Mouse (Mus musculus) layer of hippocampus, postnatal 14 days (tissue): ENCODE data around the gene Ngp. TPM values are rescaled to one million over a fixed set of nuclear protein-coding genes. Genes with fewer than 3 reads are reported as not detected.
A peak's percentile ranks its signal among the peaks of the same experiment; 100 is the strongest.
"Not testable (repeated sequence)": the region's sequence is repeated elsewhere in the genome, so short reads cannot be mapped to it uniquely, and the experiment has no call there.

ENCODE experiments used
- DNase-seq, 2 experiments: peaks; one replicate each; pipeline ENCODE4 v3.0.0; 2021 to 2022; ENCODE audit warnings: low spot score in 2 of 2, mixed read lengths in 1 of 2
- long read RNA-seq, 2 experiments: library from polyadenylated mRNA; stranded (forward); transcript quantifications; one replicate each; pipeline ENCODE4 v2.0.0; 2021
- total RNA-seq, 2 experiments: library from RNA; stranded (reverse); gene quantifications; 2 replicates each; pipeline ENCODE4 v1.2.3; 2021

Gene Ngp
- not detected for total RNA-seq
- long read RNA-seq, experiment 1 = 0 reads
- long read RNA-seq, experiment 2 = 0 reads

DNA sequence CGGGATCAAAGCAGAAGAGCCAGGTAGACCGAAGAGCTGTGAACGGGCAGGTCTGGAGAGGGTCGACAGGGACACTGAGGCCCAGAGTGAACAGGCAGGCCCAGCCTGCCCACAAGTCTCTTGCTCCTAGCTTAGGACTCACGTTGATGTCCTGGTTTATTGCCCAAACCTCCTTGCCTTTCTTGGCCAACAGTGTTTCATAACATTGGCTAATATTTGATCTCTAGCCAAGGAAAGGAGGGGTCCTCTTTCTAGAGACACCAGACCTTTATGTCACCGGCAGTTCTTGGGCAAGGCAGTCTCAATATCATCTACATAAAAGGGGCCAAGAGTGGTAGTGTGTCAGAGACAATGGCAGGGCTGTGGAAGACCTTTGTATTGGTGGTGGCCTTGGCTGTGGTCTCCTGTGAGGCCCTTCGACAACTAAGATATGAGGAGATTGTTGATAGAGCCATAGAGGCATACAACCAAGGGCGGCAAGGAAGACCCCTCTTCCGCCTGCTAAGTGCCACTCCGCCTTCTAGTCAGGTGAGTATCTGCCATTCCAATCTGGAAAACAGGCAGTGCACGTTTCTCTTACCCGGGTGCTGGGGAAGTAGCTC, at the start of gene Ngp:
Ngp (plus strand) TSS at position 237 of the 602 bp plus-strand sequence.
- DNase-seq = no peak

DNA sequence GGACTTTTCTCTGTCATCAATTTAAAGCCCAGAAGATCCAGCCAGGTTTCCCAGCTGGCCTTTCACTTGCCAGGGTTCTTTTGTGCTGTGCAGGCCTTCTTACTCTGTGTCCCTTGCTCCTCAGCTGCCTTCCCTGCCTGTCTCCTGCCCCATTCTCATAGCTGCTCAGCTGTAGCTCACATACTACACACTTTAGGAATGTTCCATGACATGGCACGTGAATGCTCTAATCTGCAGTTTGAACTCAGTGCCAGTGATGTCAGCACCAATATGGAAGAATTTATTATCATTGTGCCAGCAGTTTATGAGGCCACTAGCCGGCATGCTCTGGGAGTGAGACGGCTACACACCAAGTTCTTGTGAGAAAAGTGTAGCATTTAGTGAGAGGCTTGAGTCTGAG, 49.7 kb upstream of the Ngp start:
- DNase-seq = no peak

DNA sequence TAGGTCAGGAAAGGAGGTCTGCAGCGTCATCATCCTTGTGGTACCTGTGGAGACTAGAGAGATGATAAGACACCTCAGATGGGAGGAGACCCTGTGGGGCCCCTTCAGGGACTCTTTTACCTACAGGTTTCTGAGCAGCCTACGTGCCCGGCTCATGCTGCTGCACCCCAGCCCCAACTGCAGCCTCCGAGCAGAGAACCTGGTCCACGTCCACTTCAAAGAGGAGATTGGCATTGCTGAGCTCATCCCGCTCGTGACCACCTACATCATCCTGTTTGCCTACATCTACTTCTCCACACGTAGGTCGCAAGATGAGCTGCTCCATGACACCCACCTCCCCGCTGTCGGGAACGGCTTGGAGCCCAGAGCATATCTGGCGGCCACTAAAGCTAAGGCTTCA, 45.7 kb upstream of the Ngp start:
- no peak for DNase-seq

DNA sequence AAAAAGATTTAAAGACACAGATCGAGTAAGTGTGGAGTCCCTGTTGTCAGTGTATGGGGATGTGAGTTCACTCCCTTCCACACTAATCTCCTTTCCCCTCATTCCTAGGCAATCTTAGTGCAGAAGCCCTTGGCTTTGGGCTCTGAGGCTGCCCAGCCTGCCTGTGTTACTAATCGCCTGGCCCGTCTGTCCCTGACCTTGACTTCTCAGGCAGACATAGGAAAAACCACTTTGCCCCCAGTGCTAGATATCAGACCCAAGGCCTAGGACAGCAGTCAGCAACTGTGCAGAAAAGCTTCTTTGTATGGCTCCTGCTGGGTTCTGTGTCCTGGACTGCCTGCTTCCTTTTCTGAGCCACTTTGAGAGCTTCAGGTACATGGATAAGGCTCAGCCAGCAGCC, 43.9 kb upstream of the Ngp start:
- no peak for DNase-seq

DNA sequence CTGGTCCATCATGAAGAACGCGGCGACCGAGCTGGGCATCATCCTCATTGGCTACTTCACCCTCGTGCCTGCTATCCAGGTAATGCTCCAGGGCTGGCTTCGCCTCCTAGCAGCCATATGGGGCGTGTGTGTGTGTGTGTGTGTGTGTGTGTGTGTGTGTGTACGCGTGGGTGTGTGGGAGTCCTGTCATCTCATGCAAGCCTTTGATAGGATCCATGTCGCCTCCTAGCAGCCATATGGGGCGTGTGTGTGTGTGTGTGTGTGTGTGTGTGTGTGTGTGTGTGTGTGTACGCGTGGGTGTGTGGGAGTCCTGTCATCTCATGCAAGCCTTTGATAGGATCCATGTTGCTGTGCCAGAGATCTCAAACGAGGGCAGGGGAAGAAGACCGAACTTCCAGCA, 41.9 kb upstream of the Ngp start:
- DNase-seq = not testable (repeated sequence)

DNA sequence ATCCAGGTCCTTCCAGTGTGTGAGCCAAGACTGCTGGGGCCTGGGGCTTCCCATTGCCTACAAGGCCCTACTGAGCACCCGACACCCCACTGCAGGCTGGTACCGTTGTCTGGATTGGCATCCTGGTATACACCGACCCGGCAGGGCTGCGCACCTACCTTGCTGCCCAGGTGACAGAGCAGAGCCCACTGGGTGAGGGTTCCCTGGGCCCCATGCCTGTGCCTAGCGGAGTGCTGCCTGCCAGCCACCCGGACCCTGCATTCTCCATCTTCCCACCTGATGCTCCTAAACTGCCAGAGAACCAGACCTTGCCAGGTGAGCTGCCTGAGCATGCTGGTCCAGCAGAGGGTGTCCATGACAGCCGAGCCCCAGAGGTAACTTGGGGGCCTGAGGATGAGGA, 40.2 kb upstream of the Ngp start:
- DNase-seq = no peak

DNA sequence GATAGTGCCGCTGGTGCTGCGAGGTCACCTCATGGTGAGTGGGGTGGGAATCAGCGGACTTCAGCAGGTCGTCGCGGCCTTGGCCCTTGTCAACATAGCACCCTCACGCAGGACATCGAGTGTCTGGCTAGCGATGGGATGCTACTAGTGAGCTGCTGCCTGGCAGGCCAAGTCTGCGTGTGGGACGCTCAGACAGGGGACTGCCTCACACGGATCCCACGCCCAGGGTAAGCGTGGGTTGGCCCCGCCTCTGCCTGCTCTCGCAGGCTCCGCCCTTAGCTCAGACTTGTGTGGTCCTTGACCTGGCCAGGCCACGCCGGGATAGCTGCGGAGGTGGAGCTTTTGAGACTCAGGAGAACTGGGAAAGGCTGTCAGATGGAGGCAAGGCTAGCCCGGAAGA, 38.9 kb upstream of the Ngp start:
- DNase-seq = no peak

DNA sequence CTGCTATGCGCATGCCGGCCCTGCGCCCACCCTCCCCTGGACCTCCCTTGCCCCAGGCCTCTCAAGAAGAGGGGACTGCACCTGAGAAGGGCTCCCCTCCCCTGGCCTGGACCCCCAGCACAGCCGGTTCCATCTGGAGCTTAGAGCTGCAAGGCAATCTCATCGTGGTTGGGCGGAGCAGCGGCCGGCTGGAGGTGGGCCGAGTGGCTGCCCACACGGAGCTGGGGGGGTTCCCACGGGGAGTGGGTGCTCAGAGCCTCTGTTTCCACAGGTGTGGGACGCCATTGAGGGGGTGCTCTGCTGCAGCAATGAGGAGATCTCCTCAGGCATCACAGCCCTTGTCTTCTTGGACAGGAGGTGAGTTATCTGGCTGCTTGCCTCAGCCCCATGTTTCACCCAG, 38.3 kb upstream of the Ngp start:
- no peak for DNase-seq

- DNase-seq = no peak
These were observed 35.1 kb upstream of the Ngp start for GRCm38 (mm10) chr9:110384369-110384929.

GRCm38 (mm10) chr9:110388011-110388410, 31.5 kb upstream of the Ngp start:
- DNase-seq = no peak

DNA sequence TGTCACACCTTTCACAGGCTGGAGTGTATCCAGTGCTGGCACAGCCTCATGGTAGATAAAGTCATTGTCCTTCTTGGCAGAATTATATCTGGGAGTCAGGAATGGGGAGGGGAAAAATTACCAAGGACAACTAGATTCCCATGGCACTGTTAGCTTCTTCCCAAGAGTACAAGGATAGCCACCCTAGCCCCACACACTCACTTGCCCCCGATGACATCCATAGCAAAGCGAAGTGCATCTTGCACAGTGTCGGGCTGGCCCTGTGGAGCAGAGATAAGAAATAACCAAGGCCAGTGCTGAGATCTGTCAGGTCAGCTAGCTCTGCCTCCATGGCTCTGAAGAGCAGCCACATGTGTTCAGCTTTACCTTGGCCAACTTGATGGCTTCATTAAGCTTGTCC, 28.7 kb upstream of the Ngp start:
- no peak for DNase-seq

GRCm38 (mm10) chr9:110393295-110393694, 26.3 kb upstream of the Ngp start:
- no peak for DNase-seq

GRCm38 (mm10) chr9:110400650-110401049, 18.9 kb upstream of the Ngp start:
- DNase-seq = no peak

DNA sequence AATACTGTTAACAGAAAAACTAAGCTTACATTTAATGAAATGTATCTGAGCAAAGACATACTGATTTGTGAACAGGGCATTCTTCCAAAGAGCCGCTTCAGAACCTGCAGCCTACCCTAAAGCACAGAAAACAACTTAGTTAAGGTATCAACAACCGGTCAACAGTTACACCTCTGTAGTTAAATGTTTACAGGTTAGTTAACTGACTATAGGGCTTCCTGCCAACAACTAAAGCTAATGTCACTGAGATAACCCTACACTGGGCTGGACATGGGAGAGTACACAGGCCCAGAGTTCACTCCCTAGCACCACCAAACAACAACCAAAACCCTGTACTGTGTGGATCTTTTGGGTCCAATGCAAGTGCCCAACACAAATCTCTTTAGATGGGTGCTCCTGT, 16.8 kb upstream of the Ngp start:
- no peak for DNase-seq

DNA sequence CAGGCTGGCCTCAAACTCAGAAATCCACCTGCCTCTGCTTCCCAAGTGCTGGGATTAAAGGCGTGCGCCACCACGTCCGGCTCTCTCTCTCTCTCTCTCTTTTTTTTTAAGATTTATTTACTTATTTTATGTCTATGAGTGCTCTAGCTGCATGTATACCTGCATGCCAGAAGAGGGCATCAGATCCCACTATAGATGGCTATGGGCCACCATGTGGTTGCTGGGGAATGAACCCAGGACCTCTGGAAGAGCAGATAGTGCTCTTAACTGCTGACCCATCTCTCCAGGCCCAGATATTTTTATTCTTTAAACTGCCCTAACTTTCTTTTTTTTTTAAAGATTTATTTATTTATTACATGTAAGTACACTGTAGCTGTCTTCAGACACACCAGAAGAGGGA, 16.3 kb upstream of the Ngp start:
- DNase-seq = not testable (repeated sequence)

- DNase-seq = peak; percentile 30 to 39
These were observed 12.0 kb upstream of the Ngp start for GRCm38 (mm10) chr9:110407311-110408098.

- peak; percentile 89 to 97 for DNase-seq
These were observed 11.3 kb upstream of the Ngp start, which contains the start of gene Ptpn23 for GRCm38 (mm10) chr9:110408099-110408773. Gene Ptpn23, minus strand, starts transcription at chr9:110408213.

DNA sequence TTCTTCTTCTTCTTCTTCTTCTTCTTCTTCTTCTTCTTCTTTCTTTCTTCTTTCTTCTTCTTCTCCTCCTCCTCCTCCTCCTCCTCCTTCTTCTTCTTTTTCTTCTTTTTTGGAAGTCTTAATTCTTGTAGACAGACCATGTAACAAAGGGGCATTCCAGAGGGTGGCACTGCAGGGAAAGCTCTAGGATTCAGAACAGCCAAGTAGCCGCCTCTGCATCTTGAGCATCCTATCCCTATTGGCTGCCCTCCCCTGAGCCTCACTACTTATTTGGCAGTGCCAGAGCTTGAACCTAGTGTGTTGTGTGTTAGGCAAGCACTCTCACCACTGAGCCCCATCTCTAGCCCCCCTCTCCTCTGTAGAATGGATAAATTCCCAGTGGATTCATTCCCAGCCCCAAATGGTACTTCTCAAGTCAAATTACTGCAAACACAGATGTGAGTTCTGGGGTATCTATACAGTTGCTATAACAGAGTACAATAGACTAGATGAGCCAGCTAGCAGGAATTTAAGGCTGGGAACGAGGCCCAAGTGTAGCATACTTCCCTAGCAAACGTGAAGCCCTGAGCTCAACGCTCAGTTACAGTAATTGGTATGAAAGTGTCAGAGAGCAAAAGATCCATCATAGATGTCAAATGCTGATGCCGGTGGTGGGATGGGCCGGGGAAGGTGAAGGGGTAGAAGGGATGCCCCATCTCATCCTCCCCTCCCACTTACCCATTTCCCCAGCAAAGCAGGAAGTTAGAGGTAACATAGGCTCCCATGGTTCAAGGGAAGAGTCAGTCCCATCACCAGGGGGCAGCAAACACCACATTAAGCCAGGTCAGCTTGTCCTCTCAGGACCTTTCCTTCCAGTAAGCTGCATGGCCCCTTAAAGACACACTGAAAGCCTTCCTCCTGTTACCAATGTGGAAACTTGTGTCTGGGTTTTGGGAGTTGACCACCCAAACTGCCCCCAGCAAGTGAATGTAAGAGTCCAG, 8.3 kb upstream of the Ngp start:
- DNase-seq = peak; percentile 74 to 82

DNA sequence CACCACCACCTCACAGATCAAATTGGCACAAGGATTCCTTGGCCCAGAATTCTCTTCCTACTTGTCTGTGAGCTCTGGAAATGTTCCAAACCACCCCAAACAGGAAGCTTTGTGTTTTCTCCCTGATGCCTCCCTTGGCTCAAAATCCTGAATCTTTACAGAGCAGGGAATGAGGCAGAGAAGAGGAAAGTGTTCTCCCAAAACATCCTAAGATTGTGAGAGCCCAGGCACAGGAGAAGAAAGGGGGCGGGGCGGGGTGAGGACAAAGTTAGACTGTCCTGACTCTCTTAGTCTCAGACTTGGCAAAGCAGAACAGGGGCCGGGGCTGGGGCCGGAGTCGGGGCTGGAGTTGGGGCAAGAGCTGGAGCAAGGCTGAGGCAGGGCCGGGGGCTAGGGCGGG, 6.6 kb upstream of the Ngp start:
- DNase-seq = no peak

- DNase-seq = no peak
These were observed 5.8 kb upstream of the Ngp start for GRCm38 (mm10) chr9:110413785-110414184.

DNA sequence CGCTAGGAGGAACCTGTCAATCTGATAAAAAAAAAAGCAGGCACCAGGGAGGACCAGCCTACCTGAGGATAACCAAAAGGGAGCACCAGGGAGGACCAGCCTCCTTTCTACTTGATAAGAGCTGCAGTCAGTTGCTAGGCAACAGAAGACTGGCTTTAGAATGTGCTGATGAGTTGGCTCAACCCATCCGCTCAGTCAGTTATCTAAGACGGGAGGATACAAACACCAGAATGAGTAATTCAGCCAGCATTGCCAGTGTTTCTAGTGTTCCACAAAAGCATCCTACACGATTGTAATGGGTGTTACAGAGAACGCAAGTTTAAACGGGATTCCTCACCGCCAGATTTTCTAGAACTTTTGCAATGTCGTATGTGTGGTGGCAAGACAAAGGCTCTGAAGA, 11.7 kb downstream of the Ngp start:
- DNase-seq = peak in 1 of 2 experiments; percentile 63
